Mouse (Mus musculus): Measurements from ENCODE around the gene Rfx4. TPM values are rescaled to one million over a fixed set of nuclear protein-coding genes. Genes with fewer than 3 reads are reported as not detected.

The Rfx4 gene
- polyA plus RNA-seq, 1 experiment from 2014 or later = 23.0 TPM

DNA sequence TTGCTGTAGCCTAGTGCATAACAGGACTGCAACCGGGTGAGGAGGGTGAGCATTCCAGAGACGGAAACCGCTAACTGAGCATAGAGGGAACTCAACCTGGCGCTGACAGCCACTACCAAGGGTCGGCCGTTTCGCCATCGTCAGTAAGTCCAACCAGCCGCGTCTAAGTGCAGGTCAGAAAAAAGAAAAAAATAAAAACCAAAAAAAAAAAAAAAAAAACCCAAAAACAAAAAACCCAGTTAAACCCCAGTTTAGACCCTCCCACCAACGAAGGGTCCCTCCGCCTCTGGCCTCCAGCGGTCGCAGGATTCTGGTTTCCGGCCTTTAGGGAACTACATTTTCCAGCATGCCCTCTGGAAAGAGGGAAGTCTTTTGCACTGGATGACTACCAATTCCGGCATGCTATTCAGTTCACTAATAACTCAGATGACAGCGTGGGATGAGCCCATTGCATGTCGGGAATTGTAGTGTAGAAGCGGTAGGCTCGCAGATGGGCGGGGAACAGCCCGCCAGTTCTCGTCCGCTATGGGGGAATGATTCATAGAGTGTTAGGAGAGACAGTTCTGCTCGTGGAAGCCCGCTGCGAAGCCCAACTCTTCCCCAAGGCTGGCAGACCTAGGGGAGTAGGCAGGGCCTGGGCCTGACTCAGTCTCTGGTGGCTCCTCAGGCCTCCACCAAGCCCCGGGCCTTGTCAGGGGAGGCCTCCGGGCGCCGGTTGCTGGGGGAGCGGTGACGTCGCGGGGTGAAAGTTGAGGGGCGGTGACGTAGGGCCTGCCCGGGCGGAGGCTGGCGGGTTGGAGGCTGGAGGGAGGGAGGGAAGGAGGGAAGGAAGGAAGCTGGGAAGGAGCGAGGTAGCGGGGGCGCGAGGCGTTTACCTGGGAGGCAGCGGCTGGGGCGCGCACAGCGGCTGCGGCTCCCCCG is 161.2 kb downstream of the Rfx4 start, which contains the start of gene Ric8b:
Gene Ric8b (plus strand): TSS at position 807 of the 921 bp plus-strand sequence.
- peak; percentile 97 for DNase-seq (ENCODE audit: low spot score)
- peak within 1 kb of the TSS; percentile 81 for H3K4me2 ChIP-seq (replicated peaks)
- WGBS = under 1% methylated on average over 51 of the region's 51 CpGs
- ATAC-seq (ENCODE audit: low FRiP score) = peak; percentile 97
- peak within 1 kb of the TSS; percentile 89 for H3K9ac ChIP-seq
- no peaks in the 10 kb centered on the region for H3K9me3 ChIP-seq (ENCODE audit: control insufficient read depth, low read length)
- no peaks in the 10 kb centered on the region for H3K27me3 ChIP-seq (ENCODE audit: control insufficient read depth, insufficient read depth, low read length)
- H3K27ac ChIP-seq = peak within 1 kb of the TSS; percentile 95
- peaks cover 25% of the 10 kb centered on the region for H3K4me1 ChIP-seq (replicated peaks; ENCODE audit: control insufficient read depth, insufficient read depth, low read length)
- H3K36me3 ChIP-seq (replicated peaks; ENCODE audit: control insufficient read depth, insufficient read depth) = 0 out of 2 replicates have a peak, but pooled peaks cover 3% of the 10 kb centered on the region
- H3K4me3 ChIP-seq (replicated peaks; ENCODE audit: low read length) = peak within 1 kb of the TSS; percentile 87

DNA sequence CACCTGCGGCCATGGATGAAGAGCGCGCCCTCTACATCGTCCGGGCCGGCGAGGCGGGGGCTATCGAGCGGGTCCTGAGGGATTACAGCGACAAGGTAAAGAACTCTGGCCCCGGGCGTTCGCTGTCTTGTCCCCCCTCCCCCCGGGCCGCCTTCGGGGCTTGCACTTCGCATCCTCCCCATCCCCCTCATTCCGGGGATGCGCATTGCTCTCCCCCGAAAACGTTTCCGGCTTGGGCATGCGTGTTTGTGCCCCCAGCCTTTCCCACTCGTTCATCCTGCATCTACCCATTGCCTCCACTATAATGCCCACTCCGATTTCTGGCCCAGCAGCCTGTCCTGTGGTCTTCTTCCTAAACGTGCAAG is 161.9 kb downstream of the Rfx4 start:
- Histone ChIP-seq H3K4me3 (replicated peaks; ENCODE audit: low read length) (peak overlapping the region; percentile 87), H3K4me2 (replicated peaks) (peak overlapping the region; percentile 81), H3K36me3 (replicated peaks; ENCODE audit: control insufficient read depth, insufficient read depth) (0 out of 2 replicates have a peak, but pooled peaks cover 3% of the 10 kb centered on the region), H3K27ac (peak overlapping the region; percentile 95), H3K9me3 (ENCODE audit: control insufficient read depth, low read length) (no peaks in the 10 kb centered on the region), H3K27me3 (ENCODE audit: control insufficient read depth, insufficient read depth, low read length) (no peaks in the 10 kb centered on the region), H3K9ac (peak overlapping the region; percentile 89), H3K4me1 (replicated peaks; ENCODE audit: control insufficient read depth, insufficient read depth, low read length) (peaks cover 25% of the 10 kb centered on the region)
- ATAC-seq (ENCODE audit: low FRiP score) = peak; percentile 47
- under 1% methylated on average over 26 of the region's 27 CpGs for WGBS
- DNase-seq (ENCODE audit: low spot score) = peak; percentile 65

DNA sequence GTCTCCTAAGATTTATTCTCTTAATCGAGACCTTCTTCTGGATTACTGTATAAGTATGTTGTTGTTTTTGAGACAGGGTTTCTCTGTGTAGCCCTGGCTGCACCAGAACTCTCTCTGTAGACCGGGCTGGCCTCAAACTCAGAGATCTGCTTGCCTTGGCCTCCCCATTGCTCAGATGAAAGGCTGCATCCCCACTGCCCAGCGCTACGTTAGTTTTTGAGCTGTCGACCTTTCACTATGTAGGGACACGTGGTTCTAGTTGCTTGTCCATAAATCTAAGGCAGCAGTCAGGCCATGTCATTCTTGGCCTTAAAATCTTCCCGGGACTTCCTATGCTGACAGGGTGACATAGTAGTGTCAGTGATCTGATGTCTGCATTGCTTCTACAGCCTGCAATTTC is 170.5 kb downstream of the Rfx4 start:
- ATAC-seq (ENCODE audit: low FRiP score) (no peak), DNase-seq (ENCODE audit: low spot score) (no peak)
- H3K27ac ChIP-seq = no peak overlapping the region
- no peak overlapping the region for H3K9ac ChIP-seq
- no peaks in the 10 kb centered on the region for H3K27me3 ChIP-seq (ENCODE audit: control insufficient read depth, insufficient read depth, low read length)
- H3K36me3 ChIP-seq (replicated peaks; ENCODE audit: control insufficient read depth, insufficient read depth) = peaks cover 23% of the 10 kb centered on the region
- no peak overlapping the region for H3K4me3 ChIP-seq (replicated peaks; ENCODE audit: low read length)
- no peaks in the 10 kb centered on the region for H3K4me1 ChIP-seq (replicated peaks; ENCODE audit: control insufficient read depth, insufficient read depth, low read length)
- H3K4me2 ChIP-seq (replicated peaks) = no peak overlapping the region
- no peaks in the 10 kb centered on the region for H3K9me3 ChIP-seq (ENCODE audit: control insufficient read depth, low read length)
- 90% methylated on average over 7 of the region's 7 CpGs for WGBS

DNA sequence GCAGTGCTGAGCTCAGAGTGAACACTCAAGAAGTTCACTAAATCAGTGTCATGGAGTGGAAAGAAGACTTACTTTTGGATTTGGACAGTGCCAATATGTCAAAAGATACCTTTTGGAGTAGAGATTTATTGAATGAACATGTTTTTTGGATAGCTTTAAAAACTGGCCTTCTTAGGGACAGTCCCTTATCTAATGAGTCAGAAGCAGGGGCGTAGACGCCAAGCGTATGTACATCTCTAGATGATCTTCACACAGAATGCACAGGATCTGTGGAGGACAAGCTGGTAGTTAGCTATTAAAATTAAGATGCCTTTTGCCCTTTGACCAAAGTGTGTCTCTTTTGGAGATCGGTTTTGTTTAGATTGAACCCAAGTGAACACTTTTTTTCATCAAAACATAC is 171.0 kb downstream of the Rfx4 start:
- H3K27me3 ChIP-seq (ENCODE audit: control insufficient read depth, insufficient read depth, low read length) = no peaks in the 10 kb centered on the region
- 96% methylated on average over 4 of the region's 4 CpGs for WGBS
- peaks cover 23% of the 10 kb centered on the region for H3K36me3 ChIP-seq (replicated peaks; ENCODE audit: control insufficient read depth, insufficient read depth)
- H3K9me3 ChIP-seq (ENCODE audit: control insufficient read depth, low read length) = no peaks in the 10 kb centered on the region
- no peak overlapping the region for H3K27ac ChIP-seq
- H3K4me2 ChIP-seq (replicated peaks) = no peak overlapping the region
- ATAC-seq (ENCODE audit: low FRiP score) (no peak), DNase-seq (ENCODE audit: low spot score) (no peak)
- H3K9ac ChIP-seq = no peak overlapping the region
- H3K4me1 ChIP-seq (replicated peaks; ENCODE audit: control insufficient read depth, insufficient read depth, low read length) = no peaks in the 10 kb centered on the region
- H3K4me3 ChIP-seq (replicated peaks; ENCODE audit: low read length) = no peak overlapping the region

DNA sequence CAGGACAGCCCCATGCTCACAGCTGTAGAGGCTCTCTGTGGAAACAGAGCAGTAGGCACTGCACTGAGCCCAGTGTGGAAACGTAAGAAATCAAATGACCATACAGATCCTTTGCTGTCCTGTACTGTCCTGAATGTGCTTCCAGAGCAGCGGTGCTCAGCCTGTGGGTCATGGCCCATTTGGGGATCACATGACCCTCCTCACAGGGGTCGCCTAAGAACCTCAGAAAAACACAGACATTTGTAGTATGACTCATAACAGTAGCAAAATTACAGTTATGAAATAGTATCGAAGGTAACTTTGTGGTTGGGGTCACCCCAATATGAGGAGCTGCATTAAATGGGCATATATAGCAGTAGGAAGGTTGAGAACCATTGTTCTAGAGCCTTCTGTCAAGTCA is 172.6 kb downstream of the Rfx4 start:
- DNase-seq (ENCODE audit: low spot score) = no peak
- H3K4me2 ChIP-seq (replicated peaks) = no peak overlapping the region
- H3K9me3 ChIP-seq (ENCODE audit: control insufficient read depth, low read length) = no peaks in the 10 kb centered on the region
- H3K36me3 ChIP-seq (replicated peaks; ENCODE audit: control insufficient read depth, insufficient read depth) = peaks cover 23% of the 10 kb centered on the region
- no peaks in the 10 kb centered on the region for H3K27me3 ChIP-seq (ENCODE audit: control insufficient read depth, insufficient read depth, low read length)
- H3K27ac ChIP-seq = no peak overlapping the region
- H3K4me3 ChIP-seq (replicated peaks; ENCODE audit: low read length) = no peak overlapping the region
- H3K9ac ChIP-seq = no peak overlapping the region
- H3K4me1 ChIP-seq (replicated peaks; ENCODE audit: control insufficient read depth, insufficient read depth, low read length) = no peaks in the 10 kb centered on the region
- no peak for ATAC-seq (ENCODE audit: low FRiP score)
- WGBS = 92% methylated on average over 4 of the region's 4 CpGs

DNA sequence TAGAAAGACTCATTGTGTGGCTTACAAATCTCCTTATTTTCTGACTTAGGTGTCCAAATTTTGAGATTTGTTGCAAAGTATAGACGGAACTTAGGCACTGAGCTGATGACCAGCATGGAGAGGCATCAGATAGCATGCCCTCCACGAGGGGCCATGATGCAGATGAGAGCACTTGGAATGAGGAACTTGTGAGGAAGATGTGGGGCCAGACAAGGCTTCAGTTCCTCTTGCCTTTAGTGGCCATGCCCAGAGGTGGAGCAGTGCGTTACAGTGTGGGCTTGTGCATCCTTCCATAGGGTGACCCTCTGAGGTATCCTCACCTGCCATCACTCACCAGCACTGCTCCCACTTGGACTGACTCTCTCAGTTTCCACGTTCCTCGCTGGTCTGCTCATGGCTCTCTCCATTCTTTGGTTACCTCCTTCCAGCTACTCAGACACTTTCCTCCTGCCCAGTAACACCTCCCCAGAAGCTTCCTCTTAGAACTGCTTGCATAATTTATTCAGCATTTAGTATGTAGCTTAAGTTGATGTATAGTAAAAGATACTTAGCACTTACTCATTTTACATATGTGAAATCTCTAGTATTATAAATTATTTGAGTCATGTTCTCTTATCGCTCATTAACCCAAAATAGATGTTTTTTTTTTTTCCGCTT is 179.8 kb downstream of the Rfx4 start:
- H3K36me3 ChIP-seq (replicated peaks; ENCODE audit: control insufficient read depth, insufficient read depth) = peaks cover 15% of the 10 kb centered on the region; the same call in 1 of the 2 replicates
- H3K9me3 ChIP-seq (ENCODE audit: control insufficient read depth, low read length) = no peaks in the 10 kb centered on the region
- 86% methylated on average over 7 of the region's 7 CpGs for WGBS
- no peaks in the 10 kb centered on the region for H3K27me3 ChIP-seq (ENCODE audit: control insufficient read depth, insufficient read depth, low read length)
- ATAC-seq (ENCODE audit: low FRiP score) = no peak
- H3K4me2 ChIP-seq (replicated peaks) = no peak overlapping the region
- H3K27ac ChIP-seq = no peak overlapping the region
- no peak overlapping the region for H3K4me3 ChIP-seq (replicated peaks; ENCODE audit: low read length)
- DNase-seq (ENCODE audit: low spot score) = no peak
- H3K9ac ChIP-seq = no peak overlapping the region
- 0 out of 2 replicates have a peak, but pooled peaks cover 3% of the 10 kb centered on the region for H3K4me1 ChIP-seq (replicated peaks; ENCODE audit: control insufficient read depth, insufficient read depth, low read length)

DNA sequence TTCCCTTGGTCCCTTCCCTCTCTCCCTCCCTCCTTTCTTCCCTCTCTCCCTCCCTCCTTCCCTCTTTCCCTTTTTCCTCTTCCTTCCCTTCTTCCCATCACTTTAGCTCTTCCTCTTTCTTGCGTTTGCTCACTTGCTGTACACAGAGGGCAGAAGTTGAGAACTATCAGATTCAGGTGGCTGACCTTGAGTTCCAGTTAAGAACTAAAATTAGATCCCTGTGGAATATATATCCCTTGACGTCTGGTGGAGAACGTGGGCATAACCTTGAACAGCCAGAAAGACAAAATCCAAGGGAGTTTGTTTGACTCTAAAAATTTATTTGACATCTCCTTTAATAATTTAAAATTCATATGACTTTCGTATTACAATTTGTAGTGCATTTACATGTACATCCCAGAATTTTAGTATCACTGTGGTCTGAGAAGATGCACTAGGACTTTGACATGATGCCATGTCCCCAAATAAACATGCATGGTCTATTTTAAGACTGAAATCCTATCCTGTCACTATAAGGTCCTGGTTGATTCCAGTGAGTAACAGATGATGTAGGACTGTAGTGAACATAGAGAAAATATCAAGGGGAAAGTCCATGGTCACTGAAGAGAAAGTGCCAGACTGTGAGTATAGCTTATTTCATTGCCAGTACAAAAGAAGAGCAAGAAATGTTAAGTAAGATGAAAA is 181.1 kb downstream of the Rfx4 start:
- Histone ChIP-seq H3K4me3 (replicated peaks; ENCODE audit: low read length) (no peak overlapping the region), H3K9me3 (ENCODE audit: control insufficient read depth, low read length) (no peaks in the 10 kb centered on the region), H3K27me3 (ENCODE audit: control insufficient read depth, insufficient read depth, low read length) (no peaks in the 10 kb centered on the region), H3K4me1 (replicated peaks; ENCODE audit: control insufficient read depth, insufficient read depth, low read length) (0 out of 2 replicates have a peak, but pooled peaks cover 3% of the 10 kb centered on the region), H3K36me3 (replicated peaks; ENCODE audit: control insufficient read depth, insufficient read depth) (peaks cover 15% of the 10 kb centered on the region; the same call in 1 of the 2 replicates), H3K4me2 (replicated peaks) (no peak overlapping the region), H3K27ac (no peak overlapping the region), H3K9ac (no peak overlapping the region)
- ATAC-seq (ENCODE audit: low FRiP score) (no peak), DNase-seq (ENCODE audit: low spot score) (no peak)
- 84% methylated on average over 4 of the region's 4 CpGs for WGBS

DNA sequence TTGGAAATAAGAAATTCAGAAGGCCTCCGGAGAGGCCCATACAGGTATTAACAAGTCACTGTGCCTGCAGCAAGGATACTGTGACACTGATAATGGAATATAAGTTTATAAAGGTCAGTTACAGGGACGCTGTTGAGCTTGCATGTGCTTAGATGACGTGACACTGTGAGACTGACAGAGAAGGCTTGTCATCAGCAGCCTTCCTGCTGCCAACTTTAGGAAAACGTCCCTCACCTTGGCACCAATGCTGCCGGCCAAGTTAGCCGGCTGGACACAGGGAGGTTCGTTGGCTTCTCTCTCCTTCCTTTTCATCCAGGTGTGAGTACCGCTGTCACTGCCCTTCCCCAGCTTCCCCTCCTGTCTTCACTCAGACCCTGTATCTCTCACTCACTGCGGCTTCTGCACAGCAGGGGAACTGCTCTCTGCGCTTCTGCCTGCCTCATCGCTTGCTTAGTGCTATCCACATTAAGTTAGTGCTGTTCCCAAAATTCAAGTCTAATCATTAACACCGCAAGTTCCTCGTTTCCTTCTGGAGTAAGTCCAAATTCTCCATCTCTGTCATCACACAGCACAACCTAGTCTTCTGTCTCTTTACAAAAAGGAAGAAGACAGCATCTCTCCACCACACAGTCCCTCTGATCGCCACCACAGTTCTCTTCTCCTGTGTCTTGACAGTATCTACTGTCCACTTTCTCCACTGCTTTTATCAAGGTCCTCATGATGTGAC is 182.4 kb downstream of the Rfx4 start:
- Histone ChIP-seq H3K4me3 (replicated peaks; ENCODE audit: low read length) (no peak overlapping the region), H3K9me3 (ENCODE audit: control insufficient read depth, low read length) (no peaks in the 10 kb centered on the region), H3K36me3 (replicated peaks; ENCODE audit: control insufficient read depth, insufficient read depth) (peaks cover 15% of the 10 kb centered on the region; the same call in 1 of the 2 replicates), H3K27me3 (ENCODE audit: control insufficient read depth, insufficient read depth, low read length) (no peaks in the 10 kb centered on the region), H3K4me2 (replicated peaks) (no peak overlapping the region), H3K9ac (no peak overlapping the region), H3K4me1 (replicated peaks; ENCODE audit: control insufficient read depth, insufficient read depth, low read length) (0 out of 2 replicates have a peak, but pooled peaks cover 3% of the 10 kb centered on the region), H3K27ac (no peak overlapping the region)
- DNase-seq (ENCODE audit: low spot score) = no peak
- WGBS = 77% methylated on average over 14 of the region's 14 CpGs
- ATAC-seq (ENCODE audit: low FRiP score) = no peak
